Mouse (Mus musculus) stomach, postnatal 0 days (tissue): ENCODE results near the gene Atpif1. TPM values are rescaled to one million over a fixed set of nuclear protein-coding genes. Genes with fewer than 3 reads are reported as not detected.

Experiments
- ATAC-seq: fragments of 200-750 bp; cut with Nextera tagmentation; 2 replicates; pipeline ENCODE4 v1.8.0; 2017; ENCODE audit not compliant: low FRiP score, low TSS enrichment
- DNase-seq: peaks from one replicate; pipeline ENCODE4 v3.0.0-alpha.2; 2016; ENCODE audit warnings: low spot score
- H3K27ac ChIP-seq: fragments of 300-500 bp; sonication (generic); replicated peaks from 2 replicates; pipeline ENCODE4 v1.5.1; 2014; ENCODE audit warnings: mild to moderate bottlenecking, control low read depth
- H3K27me3 ChIP-seq: fragments of 300-500 bp; sonication (generic); 2 replicates; pipeline ENCODE4 v1.6.1; 2014; ENCODE audit warnings: low read length; ENCODE audit not compliant: control insufficient read depth, insufficient read depth
- H3K36me3 ChIP-seq: fragments of 300-500 bp; sonication (generic); 2 replicates; pipeline ENCODE4 v1.6.1; 2014; ENCODE audit warnings: low read length, mixed read lengths; ENCODE audit not compliant: control insufficient read depth, insufficient read depth
- H3K4me1 ChIP-seq: fragments of 300-500 bp; sonication (generic); replicated peaks from 2 replicates; pipeline ENCODE4 v1.6.1; 2014; ENCODE audit warnings: antibody characterized with exemption; ENCODE audit not compliant: control insufficient read depth, insufficient read depth
- H3K4me2 ChIP-seq: fragments of 300-500 bp; sonication (generic); replicated peaks from 2 replicates; pipeline ENCODE4 v1.6.1; 2014; ENCODE audit warnings: low read depth, mild to moderate bottlenecking, control low read depth, moderate library complexity
- H3K4me3 ChIP-seq: fragments of 300-500 bp; sonication (generic); 2 replicates; pipeline ENCODE4 v1.5.1; 2014; ENCODE audit warnings: low read depth, low read length, control low read depth
- H3K9ac ChIP-seq: fragments of 300-500 bp; sonication (generic); 2 replicates; pipeline ENCODE4 v1.6.1; 2014; ENCODE audit warnings: mild to moderate bottlenecking, low read length, control low read depth, mixed read lengths
- H3K9me3 ChIP-seq: fragments of 300-500 bp; sonication (generic); 2 replicates; pipeline ENCODE4 v1.6.1; 2016; ENCODE audit warnings: low read length; ENCODE audit not compliant: control insufficient read depth
- CTCF ChIP-seq: IDR thresholded peaks from 2 replicates; pipeline ENCODE4 v1.5.1; 2016; ENCODE audit warnings: antibody characterized with exemption, low read depth, mild to moderate bottlenecking, moderate library complexity
- EP300 ChIP-seq: optimal IDR thresholded peaks from 2 replicates; pipeline ENCODE3; 2016; ENCODE audit warnings: antibody characterized with exemption
- WGBS: fragments of 180-500 bp; shearing (Covaris S2); extraction: QIAGEN DNeasy Blood & Tissue Kit; methylation state at CpG from one replicate; pipeline ENCODE4 v1.1.7; 2014; 5-methylcytosine and 5-hydroxymethylcytosine counted together
- polyA plus RNA-seq: library from polyadenylated mRNA; unstranded; fragments of >200 nt; fragmentation: Nextera tagmentation; extraction: Ambion mirVana; gene quantifications from 2 replicates; pipeline ENCODE4 v1.2.1, GENCODE M21; 2015

The Atpif1 gene
- polyA plus RNA-seq, 1 experiment from 2014 or later = 1,213 TPM

GRCm38 (mm10) chr4:132524321-132524741, 9.1 kb downstream of the Atpif1 start:
- H3K9ac ChIP-seq = 0 out of 2 replicates have a peak overlapping the region, but pooled peaks have one; percentile 0
- DNase-seq = peak; percentile 32
- TF ChIP-seq EP300 = no peak
- peak; percentile 44; the same call in 1 of the 2 replicates for TF ChIP-seq CTCF
- H3K4me1 ChIP-seq = no peaks in the 10 kb centered on the region
- H3K4me2 ChIP-seq = 0 out of 2 replicates have a peak overlapping the region, but pooled peaks have one; percentile 11
- H3K27ac ChIP-seq = peak overlapping the region; percentile 90
- WGBS = 19% methylated on average over 11 of the region's 11 CpGs
- no peaks in the 10 kb centered on the region for H3K36me3 ChIP-seq
- H3K27me3 ChIP-seq = no peaks in the 10 kb centered on the region
- peak; percentile 40 for ATAC-seq
- no peaks in the 10 kb centered on the region for H3K9me3 ChIP-seq
- H3K4me3 ChIP-seq = no peak overlapping the region

- no peak for DNase-seq
- no peak overlapping the region for H3K4me2 ChIP-seq
- 87% methylated on average over 3 of the region's 3 CpGs for WGBS
These were observed 14.3 kb downstream of the Atpif1 start for GRCm38 (mm10) chr4:132519188-132519587.

GRCm38 (mm10) chr4:132518066-132518465, 15.4 kb downstream of the Atpif1 start:
- H3K9ac ChIP-seq = no peak overlapping the region
- no peaks in the 10 kb centered on the region for H3K27me3 ChIP-seq
- WGBS = 52% methylated on average over 8 of the region's 8 CpGs
- no peak overlapping the region for H3K27ac ChIP-seq
- DNase-seq (no peak), ATAC-seq (no peak)
- no peak overlapping the region for H3K4me2 ChIP-seq
- no peak for TF ChIP-seq EP300
- TF ChIP-seq CTCF = no peak
- 0 out of 2 replicates have a peak, but pooled peaks cover 6% of the 10 kb centered on the region for H3K4me1 ChIP-seq
- no peaks in the 10 kb centered on the region for H3K36me3 ChIP-seq
- no peaks in the 10 kb centered on the region for H3K9me3 ChIP-seq
- no peak overlapping the region for H3K4me3 ChIP-seq

More at GRCm38 (mm10) chr4:132519188-132519587, 14.3 kb downstream of the Atpif1 start:
- H3K9ac ChIP-seq = no peak overlapping the region
- H3K36me3 ChIP-seq = no peaks in the 10 kb centered on the region
- H3K4me3 ChIP-seq = no peak overlapping the region
- no peak for ATAC-seq
- no peaks in the 10 kb centered on the region for H3K27me3 ChIP-seq
- H3K9me3 ChIP-seq = no peaks in the 10 kb centered on the region
- H3K27ac ChIP-seq = no peak overlapping the region
- no peaks in the 10 kb centered on the region for H3K4me1 ChIP-seq
- no peak for TF ChIP-seq CTCF
- TF ChIP-seq EP300 = no peak

- ATAC-seq = peak; percentile 95
- peak overlapping the region; percentile 91 for H3K27ac ChIP-seq
- H3K4me3 ChIP-seq = peak overlapping the region; percentile 37
- H3K27me3 ChIP-seq = no peaks in the 10 kb centered on the region
- 19% methylated on average over 22 of the region's 22 CpGs for WGBS
- H3K9me3 ChIP-seq = no peaks in the 10 kb centered on the region
- TF ChIP-seq EP300 = peak; percentile 5
- TF ChIP-seq CTCF = no peak
- H3K36me3 ChIP-seq = no peaks in the 10 kb centered on the region
- peak overlapping the region; percentile 57 for H3K9ac ChIP-seq
- H3K4me1 ChIP-seq = 0 out of 2 replicates have a peak, but pooled peaks cover 6% of the 10 kb centered on the region
- H3K4me2 ChIP-seq = peak overlapping the region; percentile 77
- DNase-seq = peak; percentile 89
These were observed 17.9 kb downstream of the Atpif1 start for GRCm38 (mm10) chr4:132515369-132516155.

GRCm38 (mm10) chr4:132514555-132515135, 18.8 kb downstream of the Atpif1 start:
- Histone ChIP-seq H3K27ac (peak overlapping the region; percentile 91), H3K9ac (peak overlapping the region; percentile 57), H3K27me3 (no peaks in the 10 kb centered on the region), H3K9me3 (no peaks in the 10 kb centered on the region), H3K4me3 (peak overlapping the region; percentile 37), H3K36me3 (no peaks in the 10 kb centered on the region), H3K4me2 (peak overlapping the region; percentile 77), H3K4me1 (0 out of 2 replicates have a peak, but pooled peaks cover 6% of the 10 kb centered on the region)
- TF ChIP-seq CTCF (peak; percentile 92), EP300 (peak; percentile 14)
- ATAC-seq = peak; percentile 15; the same call in 1 of the 2 replicates
- 2% methylated on average over 21 of the region's 21 CpGs for WGBS
- DNase-seq = peak; percentile 88
